Mouse (Mus musculus): ENCODE results near the gene Shc1. TPM values are rescaled to one million over a fixed set of nuclear protein-coding genes. Genes with fewer than 3 reads are reported as not detected.

Shc1 gene
- total and polyA plus RNA-seq, 2 experiments = 37.7 to 56.8 TPM

GRCm38 (mm10) chr3:89383651-89384255 is 34.5 kb upstream of the Shc1 start:
- no peak overlapping the region for H3K27ac ChIP-seq (replicated peaks; ENCODE audit: insufficient read depth, low read depth, low read length)
- H3K36me3 ChIP-seq (ENCODE audit: control insufficient read depth, insufficient read depth, low read length) = peaks cover 6% of the 10 kb centered on the region; the same call in 1 of the 2 replicates
- H3K79me2 ChIP-seq (ENCODE audit: control insufficient read depth, insufficient read depth, low read length) = peaks cover 45% of the 10 kb centered on the region
- H3K9ac ChIP-seq (ENCODE audit: low read depth, low read length) = no peak overlapping the region
- 69% methylated on average over 5 of the region's 5 CpGs for WGBS
- no peak for TF ChIP-seq CTCF (IDR thresholded peaks at IDR 0.05; ENCODE audit: low read depth, low read length)
- DNase-seq (ENCODE audit: extremely low read depth, low read depth, low spot score) = no peak
- H3K27me3 ChIP-seq (ENCODE audit: control insufficient read depth, insufficient read depth, low read length) = no peaks in the 10 kb centered on the region
- H3K4me1 ChIP-seq (ENCODE audit: control insufficient read depth, insufficient read depth, low read length) = peaks cover 12% of the 10 kb centered on the region
- no peak overlapping the region for H3K4me3 ChIP-seq (ENCODE audit: insufficient read depth, low read depth, low read length)

GRCm38 (mm10) chr3:89384331-89385076 is 33.7 kb upstream of the Shc1 start:
- no peak for TF ChIP-seq POLR2A (IDR thresholded peaks at IDR 0.05; ENCODE audit: extremely low read depth, insufficient read depth, low read length)
- TF ChIP-seq CTCF (IDR thresholded peaks at IDR 0.05; ENCODE audit: low read depth, low read length) = no peak
- Histone ChIP-seq H3K27me3 (ENCODE audit: control insufficient read depth, insufficient read depth, low read length) (no peaks in the 10 kb centered on the region), H3K36me3 (ENCODE audit: control insufficient read depth, insufficient read depth, low read length) (peaks cover 2% of the 10 kb centered on the region; the same call in 1 of the 2 replicates), H3K27ac (replicated peaks; ENCODE audit: insufficient read depth, low read depth, low read length) (no peak overlapping the region), H3K4me3 (ENCODE audit: insufficient read depth, low read depth, low read length) (no peak overlapping the region), H3K79me2 (ENCODE audit: control insufficient read depth, insufficient read depth, low read length) (peaks cover 51% of the 10 kb centered on the region), H3K4me1 (ENCODE audit: control insufficient read depth, insufficient read depth, low read length) (peaks cover 15% of the 10 kb centered on the region), H3K9ac (ENCODE audit: low read depth, low read length) (no peak overlapping the region)
- WGBS = 91% methylated on average over 12 of the region's 12 CpGs
- DNase-seq (ENCODE audit: extremely low read depth, low read depth, low spot score) = no peak

- TF ChIP-seq POLR2A (IDR thresholded peaks at IDR 0.05; ENCODE audit: extremely low read depth, insufficient read depth, low read length) = no peak
- TF ChIP-seq CTCF (IDR thresholded peaks at IDR 0.05; ENCODE audit: low read depth, low read length) = no peak
- H3K27ac ChIP-seq (replicated peaks; ENCODE audit: insufficient read depth, low read depth, low read length) = no peak overlapping the region
- H3K79me2 ChIP-seq (ENCODE audit: control insufficient read depth, insufficient read depth, low read length) = peaks cover 60% of the 10 kb centered on the region
- no peaks in the 10 kb centered on the region for H3K27me3 ChIP-seq (ENCODE audit: control insufficient read depth, insufficient read depth, low read length)
- peaks cover 2% of the 10 kb centered on the region; the same call in 1 of the 2 replicates for H3K36me3 ChIP-seq (ENCODE audit: control insufficient read depth, insufficient read depth, low read length)
- peaks cover 25% of the 10 kb centered on the region for H3K4me1 ChIP-seq (ENCODE audit: control insufficient read depth, insufficient read depth, low read length)
- WGBS = 82% methylated on average over 11 of the region's 11 CpGs
- no peak overlapping the region for H3K4me3 ChIP-seq (ENCODE audit: insufficient read depth, low read depth, low read length)
- DNase-seq (ENCODE audit: extremely low read depth, low read depth, low spot score) = no peak
- no peak overlapping the region for H3K9ac ChIP-seq (ENCODE audit: low read depth, low read length)
These were observed 32.8 kb upstream of the Shc1 start for GRCm38 (mm10) chr3:89385451-89385850.

GRCm38 (mm10) chr3:89386438-89387420 is 31.5 kb upstream of the Shc1 start:
- Histone ChIP-seq H3K4me1 (ENCODE audit: control insufficient read depth, insufficient read depth, low read length) (peaks cover 32% of the 10 kb centered on the region), H3K36me3 (ENCODE audit: control insufficient read depth, insufficient read depth, low read length) (peaks cover 2% of the 10 kb centered on the region; the same call in 1 of the 2 replicates), H3K27ac (replicated peaks; ENCODE audit: insufficient read depth, low read depth, low read length) (no peak overlapping the region), H3K27me3 (ENCODE audit: control insufficient read depth, insufficient read depth, low read length) (no peaks in the 10 kb centered on the region), H3K79me2 (ENCODE audit: control insufficient read depth, insufficient read depth, low read length) (peaks cover 71% of the 10 kb centered on the region), H3K9ac (ENCODE audit: low read depth, low read length) (no peak overlapping the region), H3K4me3 (ENCODE audit: insufficient read depth, low read depth, low read length) (peak overlapping the region; percentile 8; the same call in 1 of the 2 replicates)
- 82% methylated on average over 17 of the region's 17 CpGs for WGBS
- no peak for TF ChIP-seq CTCF (IDR thresholded peaks at IDR 0.05; ENCODE audit: low read depth, low read length)
- TF ChIP-seq POLR2A (IDR thresholded peaks at IDR 0.05; ENCODE audit: extremely low read depth, insufficient read depth, low read length) = no peak
- DNase-seq (ENCODE audit: extremely low read depth, low read depth, low spot score) = no peak

GRCm38 (mm10) chr3:89387632-89388031 is 30.6 kb upstream of the Shc1 start:
- H3K9ac ChIP-seq (ENCODE audit: low read depth, low read length) = 0 out of 2 replicates have a peak overlapping the region, but pooled peaks have one; percentile 6
- H3K79me2 ChIP-seq (ENCODE audit: control insufficient read depth, insufficient read depth, low read length) = peaks cover 76% of the 10 kb centered on the region
- H3K27ac ChIP-seq (replicated peaks; ENCODE audit: insufficient read depth, low read depth, low read length) = no peak overlapping the region
- peaks cover 32% of the 10 kb centered on the region for H3K4me1 ChIP-seq (ENCODE audit: control insufficient read depth, insufficient read depth, low read length)
- 84% methylated on average over 11 of the region's 11 CpGs for WGBS
- H3K4me3 ChIP-seq (ENCODE audit: insufficient read depth, low read depth, low read length) = no peak overlapping the region
- H3K27me3 ChIP-seq (ENCODE audit: control insufficient read depth, insufficient read depth, low read length) = no peaks in the 10 kb centered on the region
- peaks cover 2% of the 10 kb centered on the region; the same call in 1 of the 2 replicates for H3K36me3 ChIP-seq (ENCODE audit: control insufficient read depth, insufficient read depth, low read length)
- DNase-seq (ENCODE audit: extremely low read depth, low read depth, low spot score) = no peak
- no peak for TF ChIP-seq CTCF (IDR thresholded peaks at IDR 0.05; ENCODE audit: low read depth, low read length)
- TF ChIP-seq POLR2A (IDR thresholded peaks at IDR 0.05; ENCODE audit: extremely low read depth, insufficient read depth, low read length) = no peak
